Mouse (Mus musculus) heart, adult 8-10 months (tissue): ENCODE results near the gene St6galnac3. TPM values are rescaled to one million over a fixed set of nuclear protein-coding genes. Genes with fewer than 3 reads are reported as not detected.

Source experiments
- DNase-seq: peaks from one replicate; pipeline ENCODE4 v3.0.0; 2022; ENCODE audit warnings: low spot score
- total RNA-seq, 4 experiments: library from RNA; stranded (reverse); gene quantifications; 2 replicates each; pipeline ENCODE4 v1.2.4; 2022

The St6galnac3 gene
- total RNA-seq, 4 experiments from 2014 or later, result 4.0 to 6.3 (median 5.7) TPM

- no peak for DNase-seq
Measured at GRCm38 (mm10) chr3:153354186-153354987, 370.6 kb downstream of the St6galnac3 start.

GRCm38 (mm10) chr3:153353313-153354103 is 371.5 kb downstream of the St6galnac3 start:
- DNase-seq, result no peak

GRCm38 (mm10) chr3:153349981-153350380 is 375.0 kb downstream of the St6galnac3 start:
- DNase-seq, result no peak

GRCm38 (mm10) chr3:153348797-153349465 is 376.0 kb downstream of the St6galnac3 start:
- DNase-seq, result no peak

GRCm38 (mm10) chr3:153344979-153345378 is 380.0 kb downstream of the St6galnac3 start:
- no peak for DNase-seq

GRCm38 (mm10) chr3:153339940-153340339 is 385.0 kb downstream of the St6galnac3 start:
- no peak for DNase-seq

GRCm38 (mm10) chr3:153339091-153339490 is 385.9 kb downstream of the St6galnac3 start:
- no peak for DNase-seq

GRCm38 (mm10) chr3:153337779-153338178 is 387.2 kb downstream of the St6galnac3 start:
- no peak for DNase-seq

GRCm38 (mm10) chr3:153337221-153337620 is 387.8 kb downstream of the St6galnac3 start:
- DNase-seq, result no peak

GRCm38 (mm10) chr3:153334152-153334825 is 390.7 kb downstream of the St6galnac3 start:
- DNase-seq, result no peak

GRCm38 (mm10) chr3:153324307-153324706 is 400.7 kb downstream of the St6galnac3 start:
- no peak for DNase-seq

GRCm38 (mm10) chr3:153323446-153323845 is 401.5 kb downstream of the St6galnac3 start:
- DNase-seq, result no peak

GRCm38 (mm10) chr3:153313583-153313982 is 411.4 kb downstream of the St6galnac3 start:
- DNase-seq, result no peak

GRCm38 (mm10) chr3:153313167-153313566 is 411.8 kb downstream of the St6galnac3 start:
- no peak for DNase-seq

GRCm38 (mm10) chr3:153312006-153312405 is 413.0 kb downstream of the St6galnac3 start:
- no peak for DNase-seq

- DNase-seq, result no peak
Measured at GRCm38 (mm10) chr3:153308379-153308778, 416.6 kb downstream of the St6galnac3 start.

GRCm38 (mm10) chr3:153305153-153305552 is 419.8 kb downstream of the St6galnac3 start:
- DNase-seq, result no peak

- DNase-seq, result no peak
Measured at GRCm38 (mm10) chr3:153302376-153302775, 422.6 kb downstream of the St6galnac3 start.

GRCm38 (mm10) chr3:153296375-153297068 is 428.5 kb downstream of the St6galnac3 start:
- DNase-seq, result no peak

GRCm38 (mm10) chr3:153292853-153293252 is 432.1 kb downstream of the St6galnac3 start:
- DNase-seq, result no peak

- no peak for DNase-seq
Measured at GRCm38 (mm10) chr3:153292363-153292762, 432.6 kb downstream of the St6galnac3 start.
